Mouse (Mus musculus): Measurements from ENCODE around the gene Atcay. TPM values are rescaled to one million over a fixed set of nuclear protein-coding genes. Genes with fewer than 3 reads are reported as not detected.
A peak's percentile ranks its signal among the peaks of the same experiment; 100 is the strongest.

Atcay gene
- total and polyA plus RNA-seq, 3 experiments, result 0.06 to 0.08 TPM; not detected in 1

- TF ChIP-seq EP300 (IDR thresholded peaks at IDR 0.05; ENCODE audit: low read length) (no peak), RAD21 (IDR thresholded peaks at IDR 0.05; ENCODE audit: low read depth, low read length) (peak; percentile 11), TCF12 (IDR thresholded peaks at IDR 0.05; ENCODE audit: low read depth, low read length) (no peak)
- Histone ChIP-seq H3K27ac (ENCODE audit: insufficient read depth, low read depth) (no peak overlapping the region), H3K4me1 (ENCODE audit: control insufficient read depth in 1 of 2, insufficient read depth in 2 of 2) (peaks cover 27 to 41% of the 10 kb centered on the region in 2 experiments), H3K27me3 (replicated peaks) (no peaks in the 10 kb centered on the region), H3K9me3 (replicated peaks; ENCODE audit: low read length) (peaks cover 10% of the 10 kb centered on the region), H3K79me2 (replicated peaks; ENCODE audit: control insufficient read depth, extremely low read depth, insufficient read depth, poor library complexity, severe bottlenecking) (no peaks in the 10 kb centered on the region), H3K4me3 (replicated peaks in 1 of 3; ENCODE audit: low read depth in 2 of 3, low read length in 2 of 3, poor library complexity in 1 of 3) (no peak overlapping the region), H3K36me3 (replicated peaks in 1 of 2; ENCODE audit: control insufficient read depth in 1 of 2, insufficient read depth in 1 of 2, low read length in 1 of 2) (no peaks in the 10 kb centered on the region), H3K4me2 (ENCODE audit: insufficient read depth, low read depth, poor library complexity, severe bottlenecking) (no peak overlapping the region), H3K9ac (ENCODE audit: insufficient read depth, low read depth) (no peak overlapping the region)
- dilution Hi-C loops (cut with MboI; ENCODE audit: extremely low pct_ligation_motif_present, extremely low pct_unique_long_range_greater_than_20kb, low sequenced_read_pairs), result no loop called here
- in situ Hi-C loops (cut with MboI; ENCODE audit: low pct_ligation_motif_present, low pct_unique_long_range_greater_than_20kb, low sequenced_read_pairs), result loop anchor here (5.0 kb wide), 1 partner anchor 34 kb away; no protein-coding TSS in a partner anchor
- no peak for DNase-seq (ENCODE audit: extremely low read depth)
Measured at GRCm38 (mm10) chr10:81202978-81203720, 27.5 kb downstream of the Atcay start.

- Histone ChIP-seq H3K27ac (ENCODE audit: insufficient read depth, low read depth) (no peak within 1 kb of the TSS), H3K4me1 (ENCODE audit: control insufficient read depth in 1 of 2, insufficient read depth in 2 of 2) (peaks cover 31 to 47% of the 10 kb centered on the region in 2 experiments), H3K79me2 (replicated peaks; ENCODE audit: control insufficient read depth, extremely low read depth, insufficient read depth, poor library complexity, severe bottlenecking) (no peaks in the 10 kb centered on the region), H3K9ac (ENCODE audit: insufficient read depth, low read depth) (no peak within 1 kb of the TSS), H3K36me3 (replicated peaks in 1 of 2; ENCODE audit: control insufficient read depth in 1 of 2, insufficient read depth in 1 of 2, low read length in 1 of 2) (no peaks in the 10 kb centered on the region), H3K27me3 (replicated peaks) (no peaks in the 10 kb centered on the region), H3K4me3 (replicated peaks in 1 of 3; ENCODE audit: low read depth in 2 of 3, low read length in 2 of 3, poor library complexity in 1 of 3) (no peak within 1 kb of the TSS), H3K9me3 (replicated peaks; ENCODE audit: low read length) (peaks cover 10% of the 10 kb centered on the region), H3K4me2 (ENCODE audit: insufficient read depth, low read depth, poor library complexity, severe bottlenecking) (no peak within 1 kb of the TSS)
- DNase-seq (ENCODE audit: extremely low read depth), result no peak
- dilution Hi-C loops (cut with MboI; ENCODE audit: extremely low pct_ligation_motif_present, extremely low pct_unique_long_range_greater_than_20kb, low sequenced_read_pairs), result no loop called here
- in situ Hi-C loops (cut with MboI; ENCODE audit: low pct_ligation_motif_present, low pct_unique_long_range_greater_than_20kb, low sequenced_read_pairs), result loop anchor here (5.0 kb wide), 1 partner anchor 35 kb away; no protein-coding TSS in a partner anchor
- TF ChIP-seq MAFK (IDR thresholded peaks at IDR 0.05; ENCODE audit: insufficient replicate concordance, low read length), result no peak
- TF ChIP-seq CTCF (conservative IDR thresholded peaks at IDR 0.05 in 1 of 2, IDR thresholded peaks at IDR 0.05 in 1 of 2; ENCODE audit: low read depth in 2 of 2, low read length in 2 of 2), result no peak
- TF ChIP-seq GABPA (IDR thresholded peaks at IDR 0.05; ENCODE audit: insufficient replicate concordance, low read depth, low read length), result no peak
- TF ChIP-seq IRF4 (IDR thresholded peaks at IDR 0.05; ENCODE audit: low read depth, low read length), result no peak
- TF ChIP-seq ZNF384 (IDR thresholded peaks at IDR 0.05; ENCODE audit: low read depth, low read length), result no peak
- TF ChIP-seq MYC (IDR thresholded peaks at IDR 0.05; ENCODE audit: low read depth, low read length), result no peak
- no peak for TF ChIP-seq CHD1 (IDR thresholded peaks at IDR 0.05; ENCODE audit: low read depth, low read length)
- TF ChIP-seq MEF2A (IDR thresholded peaks at IDR 0.05; ENCODE audit: borderline replicate concordance, low read depth, low read length), result no peak
- TF ChIP-seq PAX5 (IDR thresholded peaks at IDR 0.05; ENCODE audit: low read length), result no peak
- TF ChIP-seq MAX (IDR thresholded peaks at IDR 0.05; ENCODE audit: low read length), result no peak
- TF ChIP-seq ZC3H11A (IDR thresholded peaks at IDR 0.05; ENCODE audit: low read depth, low read length), result no peak
- TF ChIP-seq JUND (conservative IDR thresholded peaks at IDR 0.05; ENCODE audit: low read depth, low read length), result no peak
- no peak for TF ChIP-seq RCOR1 (conservative IDR thresholded peaks at IDR 0.05; ENCODE audit: low read depth, low read length)
- TF ChIP-seq SIN3A (IDR thresholded peaks at IDR 0.05; ENCODE audit: low read length), result no peak
- TF ChIP-seq HCFC1 (IDR thresholded peaks at IDR 0.05; ENCODE audit: low read depth, low read length), result no peak
- TF ChIP-seq BHLHE40 (IDR thresholded peaks at IDR 0.05; ENCODE audit: low read depth, low read length), result peak; percentile 43; the same call in 1 of the 2 replicates
- TF ChIP-seq MAZ (IDR thresholded peaks at IDR 0.05; ENCODE audit: low read depth, low read length), result 0 out of 2 replicates have a peak, but pooled peaks have one; percentile 22
- no peak for TF ChIP-seq ELF1 (IDR thresholded peaks at IDR 0.05; ENCODE audit: low read depth, low read length)
Measured at GRCm38 (mm10) chr10:81201807-81202758, 28.6 kb downstream of the Atcay start, which contains the start of gene Nmrk2. Gene Nmrk2 (minus strand): TSS chr10:81202051.

Data from CH12.LX (cell line).